Mouse (Mus musculus) small intestine, adult 2 months (tissue): ENCODE results near the gene Asap3. TPM values are rescaled to one million over a fixed set of nuclear protein-coding genes. Genes with fewer than 3 reads are reported as not detected.

Source experiments
- H3K27ac ChIP-seq: fragments of 200-500 bp; 2 replicates; pipeline ENCODE4 v1.5.1; 2012; ENCODE audit warnings: low read depth, low read length, control low read depth, inconsistent platforms; ENCODE audit not compliant: insufficient read depth
- H3K27me3 ChIP-seq: fragments of 200-500 bp; 2 replicates; pipeline ENCODE4 v1.6.1; 2012; ENCODE audit warnings: mild to moderate bottlenecking, moderate library complexity, low read length, inconsistent platforms; ENCODE audit not compliant: control insufficient read depth, insufficient read depth
- H3K36me3 ChIP-seq: fragments of 200-500 bp; 2 replicates; pipeline ENCODE4 v1.6.1; 2012; ENCODE audit warnings: mild to moderate bottlenecking, low read length, control low read depth, inconsistent platforms; ENCODE audit not compliant: control insufficient read depth, insufficient read depth
- H3K4me1 ChIP-seq: fragments of 200-500 bp; 2 replicates; pipeline ENCODE4 v1.6.1; 2012; ENCODE audit warnings: low read length, inconsistent platforms, mixed read lengths; ENCODE audit not compliant: control insufficient read depth, insufficient read depth, insufficient read length
- H3K4me3 ChIP-seq: fragments of 200-500 bp; 2 replicates; pipeline ENCODE4 v1.5.1; 2012; ENCODE audit warnings: low read depth, mild to moderate bottlenecking, control low read depth, inconsistent platforms, low read length, moderate library complexity
- CTCF ChIP-seq: fragments of 200-500 bp; IDR thresholded peaks from 2 replicates; pipeline ENCODE4 v1.5.1; 2012; ENCODE audit warnings: low read depth, mild to moderate bottlenecking, control low read depth, inconsistent platforms, low read length, moderate library complexity, mixed read lengths; ENCODE audit not compliant: insufficient replicate concordance, insufficient read length; ENCODE audit errors: extremely low read depth
- POLR2A ChIP-seq: fragments of 200-500 bp; IDR thresholded peaks from 2 replicates; pipeline ENCODE4 v1.6.1; 2012; ENCODE audit warnings: low read depth, mild to moderate bottlenecking, control low read depth, inconsistent platforms, low read length, moderate library complexity
- WGBS: fragments of 180-500 bp; shearing (Covaris S2); methylation state at CpG from one replicate; pipeline ENCODE4 v1.1.7; 2018; 5-methylcytosine and 5-hydroxymethylcytosine counted together
- polyA plus RNA-seq: library from polyadenylated mRNA; depleted of rRNA; stranded (reverse); fragments of >200 nt; gene quantifications from 2 replicates; pipeline ENCODE4 v1.2.3, GENCODE M21; 2012

Asap3 gene
- polyA plus RNA-seq, 1 experiment, result 1.3 TPM

DNA sequence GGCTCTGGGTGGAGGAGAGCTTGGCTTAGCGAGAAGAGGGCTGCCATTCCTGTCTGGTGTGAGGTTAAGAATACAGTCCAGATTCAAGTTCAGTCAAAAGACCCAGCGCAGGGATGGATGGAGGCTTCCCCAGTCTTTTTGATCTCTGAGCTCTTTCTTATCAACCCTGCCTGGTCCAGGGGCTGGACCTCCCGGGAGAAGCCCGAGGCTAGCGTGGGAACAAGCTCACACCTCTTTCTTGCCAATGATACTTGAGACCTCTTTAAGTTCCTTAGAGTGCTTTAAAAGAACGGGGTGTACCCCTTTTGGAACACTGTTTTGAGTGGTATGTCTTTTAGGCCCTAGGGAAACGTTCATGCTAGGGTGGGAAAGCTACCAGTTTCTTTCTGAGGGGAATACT, 11.1 kb upstream of the Asap3 start:
- Histone ChIP-seq H3K27me3 (no peaks in the 10 kb centered on the region), H3K4me1 (peaks cover 14% of the 10 kb centered on the region), H3K4me3 (no peak overlapping the region), H3K36me3 (peaks cover 14% of the 10 kb centered on the region), H3K27ac (no peak overlapping the region)
- TF ChIP-seq POLR2A (no peak), CTCF (0 out of 2 replicates have a peak, but pooled peaks have one; percentile 4)
- WGBS, result 77% methylated on average over 7 of the region's 7 CpGs

DNA sequence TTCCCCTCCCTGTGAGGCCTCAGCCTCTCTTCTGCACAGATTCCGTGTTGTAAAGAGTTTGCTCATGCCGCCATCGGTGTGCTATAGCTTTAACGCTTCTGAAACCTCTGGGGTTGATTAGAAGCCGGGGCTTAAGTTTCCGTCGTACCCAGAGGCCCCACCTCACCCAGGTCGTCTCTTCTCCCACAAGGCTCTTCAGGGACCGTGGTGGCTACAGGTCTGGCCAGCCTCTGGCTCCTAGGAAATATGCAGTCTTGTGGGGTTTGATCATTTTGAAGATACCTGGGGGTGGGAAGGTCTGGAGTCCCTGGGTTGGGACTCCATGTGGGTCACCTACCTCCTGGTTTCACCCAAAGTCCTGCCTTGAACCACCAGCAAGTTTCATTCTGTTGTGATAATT, 10.5 kb upstream of the Asap3 start:
- no peak overlapping the region for H3K27ac ChIP-seq
- H3K36me3 ChIP-seq, result peaks cover 14% of the 10 kb centered on the region
- no peaks in the 10 kb centered on the region for H3K27me3 ChIP-seq
- peaks cover 11% of the 10 kb centered on the region for H3K4me1 ChIP-seq
- WGBS, result 88% methylated on average over 9 of the region's 9 CpGs
- TF ChIP-seq CTCF (no peak), POLR2A (no peak)
- no peak overlapping the region for H3K4me3 ChIP-seq

DNA sequence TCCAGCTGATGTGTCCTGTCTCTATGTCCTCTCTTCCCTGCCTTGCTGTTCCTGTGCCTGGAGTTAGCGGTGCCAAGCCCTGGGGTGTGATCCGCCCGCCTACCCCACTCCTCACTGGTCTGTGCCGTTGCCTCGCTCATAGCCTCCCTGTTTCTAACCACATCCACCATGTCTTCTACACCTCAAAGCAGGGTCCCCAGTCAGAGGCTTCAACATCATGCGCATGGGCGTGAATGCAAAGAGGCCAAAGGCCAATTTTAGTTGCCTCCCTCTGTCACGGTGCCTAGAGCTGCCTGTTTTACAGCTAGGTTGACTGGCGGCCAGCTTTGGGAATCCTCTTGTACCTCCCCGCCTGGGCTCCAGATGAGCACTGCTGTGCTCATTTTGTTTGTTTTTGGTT, 10.0 kb upstream of the Asap3 start:
- Histone ChIP-seq H3K36me3 (peaks cover 9% of the 10 kb centered on the region), H3K27me3 (no peaks in the 10 kb centered on the region), H3K4me1 (peaks cover 11% of the 10 kb centered on the region), H3K4me3 (no peak overlapping the region), H3K27ac (peak overlapping the region; percentile 5; the same call in 1 of the 2 replicates)
- TF ChIP-seq POLR2A (no peak), CTCF (no peak)
- 35% methylated on average over 10 of the region's 10 CpGs for WGBS

DNA sequence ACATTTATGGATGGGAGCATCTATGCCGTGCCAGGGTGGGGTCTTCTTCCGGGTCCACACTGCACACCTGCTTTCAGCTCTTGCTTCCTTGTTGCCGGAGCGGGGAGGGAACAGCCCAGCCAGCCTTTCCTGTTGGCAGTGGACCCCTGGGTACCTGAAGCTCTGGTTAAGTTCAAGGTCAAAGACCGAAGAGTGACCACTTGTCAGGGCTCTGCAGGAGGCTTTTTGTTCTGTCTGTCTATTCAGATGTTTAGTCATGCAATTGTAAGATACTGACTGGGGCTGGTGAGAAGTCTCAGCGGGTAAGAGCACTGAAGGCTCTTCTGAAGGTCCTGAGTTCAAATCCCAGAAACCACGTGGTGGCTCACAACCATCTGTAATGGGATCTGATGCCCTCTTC, 7.3 kb upstream of the Asap3 start:
- H3K27me3 ChIP-seq, result no peaks in the 10 kb centered on the region
- H3K27ac ChIP-seq, result no peak overlapping the region
- 47% methylated on average over 7 of the region's 7 CpGs for WGBS
- H3K4me3 ChIP-seq, result no peak overlapping the region
- peaks cover 11% of the 10 kb centered on the region for H3K4me1 ChIP-seq
- H3K36me3 ChIP-seq, result no peaks in the 10 kb centered on the region
- no peak for TF ChIP-seq CTCF
- no peak for TF ChIP-seq POLR2A

DNA sequence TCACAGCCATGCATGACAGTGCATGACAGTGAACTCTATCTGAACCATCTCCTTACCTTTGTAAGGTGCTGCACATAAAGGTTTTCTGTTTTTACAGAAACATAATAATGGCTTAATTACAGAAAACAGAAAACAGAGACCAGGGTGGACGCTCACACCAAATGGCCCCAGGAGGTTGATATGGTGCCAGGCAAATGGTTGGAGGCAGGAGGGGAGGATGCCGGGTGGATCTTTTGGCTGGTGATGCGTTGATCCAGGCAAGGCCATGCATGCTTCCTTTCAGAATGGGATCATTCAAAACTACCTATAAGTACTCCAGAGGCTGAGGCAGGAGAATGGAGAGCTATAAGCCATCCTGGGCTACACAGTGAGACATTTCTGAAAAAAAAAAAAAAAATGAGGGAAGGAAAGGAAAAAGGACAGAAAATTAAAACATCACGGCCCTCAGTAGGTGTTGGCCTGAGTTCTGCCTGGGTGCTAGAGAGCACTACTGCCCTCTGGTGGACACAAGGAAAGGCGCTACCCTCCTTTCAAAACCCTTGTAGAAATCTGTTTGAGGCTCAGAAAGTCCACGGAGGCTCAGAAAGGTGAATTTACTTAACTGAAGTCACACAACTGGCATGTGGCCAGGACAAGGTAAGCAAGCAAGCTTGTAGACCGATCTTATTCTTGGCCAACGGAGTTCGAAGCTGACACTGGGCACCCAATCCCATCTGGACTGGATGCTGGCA, 6.4 kb upstream of the Asap3 start:
- no peak for TF ChIP-seq POLR2A
- peak; percentile 93; the same call in 1 of the 2 replicates for TF ChIP-seq CTCF
- Histone ChIP-seq H3K36me3 (no peaks in the 10 kb centered on the region), H3K4me3 (no peak overlapping the region), H3K27me3 (no peaks in the 10 kb centered on the region), H3K27ac (no peak overlapping the region), H3K4me1 (peaks cover 11% of the 10 kb centered on the region)
- 28% methylated on average over 9 of the region's 9 CpGs for WGBS

DNA sequence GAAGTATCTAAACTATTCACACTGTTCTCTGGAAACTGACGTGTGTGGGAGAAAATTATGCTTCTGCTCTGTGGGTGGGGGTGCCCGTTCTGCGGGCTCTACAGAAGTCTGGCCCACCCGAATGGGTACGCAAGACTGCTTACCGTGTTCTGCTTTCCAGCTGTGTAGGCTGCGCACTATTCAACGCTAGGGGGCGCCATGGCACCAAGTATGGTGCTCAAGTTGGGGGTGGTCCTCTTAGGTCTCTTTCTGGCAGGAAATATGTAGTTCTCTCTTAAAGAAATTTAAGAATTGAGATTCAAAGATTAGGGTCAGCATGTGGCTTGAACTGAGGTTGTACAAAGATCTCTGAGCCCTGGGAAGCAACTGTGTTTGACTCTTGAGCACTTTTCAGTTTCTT, 3.7 kb upstream of the Asap3 start:
- Histone ChIP-seq H3K27ac (no peak overlapping the region), H3K4me1 (peaks cover 10% of the 10 kb centered on the region), H3K4me3 (no peak overlapping the region), H3K27me3 (no peaks in the 10 kb centered on the region), H3K36me3 (no peaks in the 10 kb centered on the region)
- WGBS, result 9% methylated on average over 9 of the region's 9 CpGs
- TF ChIP-seq CTCF, result peak; percentile 88; the same call in 1 of the 2 replicates
- no peak for TF ChIP-seq POLR2A

DNA sequence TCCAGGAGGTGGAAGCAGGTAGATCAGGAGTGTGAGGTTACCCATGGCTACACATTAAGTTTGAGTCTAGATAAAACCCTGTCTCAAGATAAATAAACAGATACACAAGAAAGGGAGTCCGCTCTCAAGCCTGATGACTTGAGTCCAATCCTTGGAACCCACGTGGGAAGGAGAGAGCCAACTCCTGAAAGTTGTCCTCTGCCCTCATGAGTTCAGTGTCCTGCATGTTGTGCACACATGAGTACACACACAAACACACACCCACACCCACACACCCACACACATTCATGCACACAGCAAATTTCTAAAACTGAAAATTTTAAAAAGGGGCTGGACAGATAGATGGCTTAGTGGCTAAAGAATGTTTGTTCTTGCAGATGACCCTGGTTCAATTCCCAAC, 1.4 kb upstream of the Asap3 start:
- Histone ChIP-seq H3K27ac (no peak overlapping the region), H3K4me1 (peaks cover 6% of the 10 kb centered on the region), H3K4me3 (no peak overlapping the region), H3K36me3 (no peaks in the 10 kb centered on the region), H3K27me3 (no peaks in the 10 kb centered on the region)
- WGBS, result 53% methylated on average over 2 of the region's 2 CpGs
- no peak for TF ChIP-seq POLR2A
